In the genomic region with DNA sequence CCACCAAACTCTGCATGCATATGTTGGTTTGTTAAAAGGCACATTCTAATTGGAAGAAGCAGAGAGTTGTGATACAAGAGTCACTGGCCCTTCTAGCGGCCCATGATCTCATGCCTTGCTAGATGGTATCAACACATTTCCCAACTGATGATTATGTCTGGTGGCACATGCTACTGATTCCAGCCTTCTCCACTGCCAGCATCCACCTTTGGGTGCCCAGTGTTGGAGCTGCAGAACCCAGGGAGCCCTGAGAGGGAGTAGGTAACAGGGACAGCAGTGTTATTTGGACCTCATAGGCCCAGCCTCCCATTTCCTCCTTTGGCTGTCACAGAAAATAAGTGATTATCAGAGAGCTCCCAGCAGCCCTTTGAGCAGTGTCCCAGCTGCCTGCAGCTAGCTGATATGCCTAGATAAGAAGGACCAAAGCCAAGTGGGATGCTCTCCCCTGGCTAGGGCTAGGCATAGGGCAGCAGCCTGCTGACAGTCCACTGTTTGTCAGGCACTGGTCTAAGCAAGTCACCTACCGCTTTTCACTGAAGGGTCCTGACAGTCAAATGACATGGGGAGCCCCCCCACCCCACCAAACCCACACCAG, we compare ENCODE assay signal across 10 mouse cellular contexts. TPM values are rescaled to one million over a fixed set of nuclear protein-coding genes. Genes with fewer than 3 reads are reported as not detected.
DNase-seq lines count a peak whose midpoint lies in the region; ATAC-seq and TF ChIP-seq lines count a peak whose summit lies in the region.
"Had no signal": no experiment of that assay in that cellular context is flagged by ENCODE, and none has a peak within 500 bp of the region (broad histone marks: within the 10 kb centered on the region; RNA-seq: fewer than 3 reads in every experiment).

No protein-coding gene starts in this region.

- no peak overlapping the region for H3K4me2 ChIP-seq in heart, embryonic 12.5 days
- H3K4me2 ChIP-seq: embryonic facial prominence, embryonic 12.5 days had no signal

- peak; percentile 96 for ATAC-seq in heart, embryonic 12.5 days (ENCODE audit: insufficient number of reproducible peaks, low FRiP score)
- ATAC-seq in cerebellum, adult (ENCODE audit: insufficient number of reproducible peaks, low FRiP score, low TSS enrichment) = no peak

- no peak overlapping the region for H3K4me3 ChIP-seq in heart, embryonic 12.5 days
- no peak overlapping the region for H3K4me3 ChIP-seq in spleen, adult 2 months (ENCODE audit: extremely low read depth, insufficient read depth, insufficient read length)
- H3K4me3 ChIP-seq: embryonic facial prominence, embryonic 12.5 days had no signal

- TF ChIP-seq POLR2A in spleen, adult 2 months (IDR thresholded peaks at IDR 0.05; ENCODE audit: low read depth, low read length) = no peak

- peak overlapping the region; percentile 74 for H3K27ac ChIP-seq in heart, embryonic 12.5 days (ENCODE audit: poor library complexity, severe bottlenecking)
- peak overlapping the region; percentile 37; the same call in 1 of the 2 replicates for H3K27ac ChIP-seq in spleen, adult 2 months (ENCODE audit: insufficient read depth, low read length)
- H3K27ac ChIP-seq: embryonic facial prominence, embryonic 12.5 days had no signal

- peak; percentile 93 for DNase-seq in heart, adult 11 months
- DNase-seq in heart, postnatal 25 days (ENCODE audit: low spot score) = no peak
- peak; percentile 21 to 43 for DNase-seq in kidney, postnatal 4 days
- no peak for DNase-seq in spleen, adult 2 months (ENCODE audit: low read depth in 1 of 2, low spot score in 2 of 2)
- DNase-seq in cerebellum, adult 9-10 months = no peak
- no peak for DNase-seq in cerebellum, adult 11 months

- no peaks in the 10 kb centered on the region for H3K9me3 ChIP-seq in heart, embryonic 12.5 days (replicated peaks)
- H3K9me3 ChIP-seq: embryonic facial prominence, embryonic 12.5 days had no signal

- peaks cover 47% of the 10 kb centered on the region for H3K4me1 ChIP-seq in heart, embryonic 12.5 days (replicated peaks)
- peaks cover 10% of the 10 kb centered on the region; the same call in 1 of the 2 replicates for H3K4me1 ChIP-seq in spleen, adult 2 months (ENCODE audit: control insufficient read depth, insufficient read depth, insufficient read length)

- no peak overlapping the region for H3K9ac ChIP-seq in heart, embryonic 12.5 days
- H3K9ac ChIP-seq: embryonic facial prominence, embryonic 12.5 days had no signal

- H3K27me3 ChIP-seq in heart, embryonic 12.5 days (replicated peaks) = peaks cover 70% of the 10 kb centered on the region
- no peaks in the 10 kb centered on the region for H3K27me3 ChIP-seq in spleen, adult 2 months (ENCODE audit: control insufficient read depth, insufficient read depth, low read length)
- H3K27me3 ChIP-seq: CH12.LX; embryonic facial prominence, embryonic 12.5 days had no signal

- intact Hi-C loops in heart, postnatal 25 days (cut with DNase I) = no loop called here

- WGBS in heart, embryonic 12.5 days = 40% methylated on average over 2 of the region's 2 CpGs
- 83% methylated on average over 2 of the region's 2 CpGs for WGBS in spleen, adult 2 months

- no peak for TF ChIP-seq CTCF in spleen, adult 2 months (IDR thresholded peaks at IDR 0.05; ENCODE audit: extremely low read depth, insufficient read depth, insufficient read length, insufficient replicate concordance)

- peaks cover 7% of the 10 kb centered on the region; the same call in 1 of the 2 replicates for H3K36me3 ChIP-seq in heart, embryonic 12.5 days
- no peaks in the 10 kb centered on the region for H3K36me3 ChIP-seq in spleen, adult 2 months (ENCODE audit: control insufficient read depth, insufficient read depth, low read length)

RNA-seq across cellular contexts. Expression of a gene that starts 44.7 kb away (rescaled TPM):
- 10 to 100 TPM; 17.8 to 18.9 TPM for total RNA-seq in heart, postnatal 25 days (2021)
- 16.1 and 16.6 TPM in 2 replicates for polyA plus RNA-seq in heart, embryonic 12.5 days (2016; fragmentation: Nextera tagmentation; extraction: Ambion mirVana)
- polyA plus RNA-seq in spleen, adult 2 months (2012; rRNA removed) = 13.6 and 17.5 TPM in 2 replicates

Comparison
In these comparisons a context has a peak if more than half of its experiments do, and no peak if none do; other contexts are left out.
1. DNase-seq: peak in heart, adult 11 months (single experiment) and kidney, postnatal 4 days (2 of 2); none in heart, postnatal 25 days (single experiment), spleen, adult 2 months (0 of 2), cerebellum, adult 9-10 months (single experiment) and cerebellum, adult 11 months (single experiment).